Mouse (Mus musculus) telencephalon, adult 2 months (tissue): ENCODE data around the gene Arhgap21.

Experiments
- DNase-seq: peaks from one replicate; pipeline ENCODE4 v3.0.0-alpha.2; 2011; ENCODE audit warnings: low read depth, low spot score

Gene Arhgap21

DNA sequence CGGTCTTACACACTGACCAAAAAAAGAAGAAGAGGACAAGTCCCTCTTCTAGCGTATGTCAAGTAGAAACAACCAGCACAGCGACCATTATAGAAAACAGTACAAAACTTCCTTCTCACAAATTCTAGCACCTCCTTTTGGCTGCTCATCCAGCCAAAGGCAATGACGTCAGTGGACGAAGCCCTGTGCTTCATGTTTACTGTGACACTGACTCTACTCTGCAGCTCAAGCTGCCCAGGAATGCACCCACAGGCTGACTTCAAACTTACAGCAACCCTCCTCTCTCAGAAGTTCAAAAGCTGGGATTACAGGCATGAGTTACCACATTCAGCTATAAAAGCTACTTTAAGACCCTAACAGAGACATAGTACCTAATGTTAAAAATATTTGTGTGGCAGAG is 72.2 kb downstream of the Arhgap21 start:
- DNase-seq: no peak

DNA sequence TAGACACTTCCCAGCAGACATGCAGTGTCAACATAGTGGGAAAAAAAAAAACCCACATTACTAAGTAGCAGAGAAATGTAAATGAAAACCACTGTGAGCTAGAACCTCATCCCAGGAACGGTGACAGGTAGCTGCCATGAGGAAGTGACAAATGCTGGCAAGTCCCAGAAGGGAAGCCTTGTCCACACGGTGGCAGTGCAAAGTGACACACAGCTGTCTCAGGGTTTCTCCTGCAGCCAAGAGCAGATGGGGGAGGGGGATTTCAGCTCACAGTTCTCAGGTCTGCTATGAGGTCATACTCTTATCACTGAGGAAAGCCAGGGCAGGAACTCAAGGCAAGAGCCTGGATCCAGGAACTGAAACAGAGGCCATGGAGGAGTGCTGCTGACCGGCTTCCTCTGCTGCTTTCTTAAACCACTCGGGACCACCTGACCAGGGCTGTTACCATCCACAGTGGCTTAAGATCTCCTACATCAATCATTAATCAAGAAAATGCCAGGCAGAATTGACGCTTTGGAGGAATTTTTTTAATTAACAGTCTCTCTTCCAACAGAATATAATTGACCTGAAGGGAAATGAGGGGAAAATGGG is 74.5 kb downstream of the Arhgap21 start:
- DNase-seq: no peak

DNA sequence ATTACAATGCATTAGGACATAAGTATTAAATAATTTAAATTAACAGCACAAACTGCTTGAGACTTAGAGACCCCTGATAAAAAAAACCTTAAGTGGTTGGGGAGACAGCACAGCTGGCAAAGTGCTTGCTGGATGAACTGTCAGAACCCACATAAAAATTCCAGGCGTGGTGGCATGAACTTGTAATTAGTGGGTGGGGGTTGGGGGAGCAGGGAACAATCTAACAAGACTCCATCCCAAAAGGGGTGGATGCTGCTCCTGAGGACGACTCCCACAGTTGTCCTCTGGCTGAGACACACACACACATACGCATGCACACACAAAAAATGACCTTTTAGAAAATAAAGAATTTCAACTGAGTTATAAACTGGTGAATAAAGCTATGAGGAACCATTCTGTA is 79.9 kb downstream of the Arhgap21 start:
- no peak for DNase-seq

- peak; percentile 21 for DNase-seq
These were observed 85.4 kb downstream of the Arhgap21 start for GRCm38 (mm10) chr2:20883288-20883687.

DNA sequence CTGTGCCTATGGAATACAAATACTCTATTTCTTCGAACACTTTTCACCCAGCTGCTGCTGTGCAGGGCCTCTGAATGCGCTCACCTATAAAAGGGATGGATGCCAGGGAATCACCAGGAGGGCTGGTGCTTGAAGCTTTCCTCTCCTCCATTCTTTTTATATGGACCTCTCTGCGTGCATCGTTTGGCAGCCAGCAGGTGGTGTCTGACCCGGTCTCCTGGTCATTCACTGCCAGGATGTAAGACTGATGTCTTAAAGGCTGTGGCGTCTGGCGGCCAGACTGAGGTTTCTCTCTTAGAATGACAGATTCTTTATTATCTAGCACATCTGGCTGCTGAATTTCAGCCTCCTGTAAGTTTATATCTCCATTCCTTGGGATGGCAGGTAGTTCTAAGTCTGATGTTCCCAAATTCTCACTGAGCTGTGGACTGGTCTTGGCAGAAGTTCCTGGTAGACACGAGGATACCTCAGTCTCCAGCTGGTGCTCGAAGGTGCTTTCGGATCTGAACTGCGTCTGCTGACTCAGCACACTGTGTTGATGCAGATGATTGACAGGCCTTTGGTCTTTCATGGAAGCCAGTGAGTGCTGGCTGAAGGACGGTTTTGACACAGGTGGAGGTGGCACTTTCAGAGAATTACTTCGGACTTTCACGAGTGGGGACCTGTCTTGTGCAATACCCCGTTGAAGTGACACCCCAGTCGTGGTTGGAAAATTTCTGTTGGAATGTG is 88.6 kb downstream of the Arhgap21 start:
- DNase-seq: no peak

- DNase-seq: no peak
These were observed 94.1 kb downstream of the Arhgap21 start for GRCm38 (mm10) chr2:20874621-20875020.

- DNase-seq: no peak
These were observed 99.3 kb downstream of the Arhgap21 start for GRCm38 (mm10) chr2:20869212-20869965.

GRCm38 (mm10) chr2:20868052-20868451 is 100.6 kb downstream of the Arhgap21 start:
- no peak for DNase-seq

DNA sequence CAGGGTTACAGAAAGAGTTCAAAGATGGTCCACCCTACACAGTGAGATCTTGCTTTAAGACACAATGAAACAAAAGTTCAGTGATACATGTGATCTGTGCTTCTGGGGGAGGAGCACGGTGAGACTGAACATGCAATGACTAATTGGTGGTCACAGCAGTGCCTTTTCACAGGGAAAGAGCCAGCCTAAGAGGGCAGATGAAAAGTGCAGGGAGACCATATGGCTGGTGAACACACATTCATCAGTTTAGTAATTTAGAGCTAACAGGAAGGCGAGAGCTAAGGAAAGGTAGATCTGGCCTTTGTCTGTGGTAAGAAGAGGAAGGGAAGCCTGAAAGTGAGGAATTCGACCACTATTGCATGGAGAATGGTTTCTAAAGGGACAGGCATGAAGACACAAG is 102.9 kb downstream of the Arhgap21 start:
- DNase-seq: no peak

DNA sequence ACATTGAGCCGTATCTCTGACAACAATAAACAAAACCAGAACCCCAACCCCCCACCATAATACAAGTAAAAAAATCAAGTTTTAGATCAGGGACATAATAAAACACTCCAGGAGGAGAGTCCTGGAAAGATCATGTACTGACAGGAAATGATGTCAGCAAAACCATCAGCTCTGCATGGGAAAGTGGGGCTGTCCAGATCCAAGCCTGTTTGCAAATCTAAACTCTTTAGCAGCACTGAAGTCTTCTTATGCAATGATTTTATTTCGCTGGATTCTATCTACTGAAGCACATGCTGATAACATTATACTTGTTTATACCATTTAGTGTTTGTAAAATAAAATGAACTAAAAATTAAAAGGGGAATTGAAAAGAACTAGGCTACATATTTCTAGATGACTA is 104.1 kb downstream of the Arhgap21 start:
- no peak for DNase-seq

DNA sequence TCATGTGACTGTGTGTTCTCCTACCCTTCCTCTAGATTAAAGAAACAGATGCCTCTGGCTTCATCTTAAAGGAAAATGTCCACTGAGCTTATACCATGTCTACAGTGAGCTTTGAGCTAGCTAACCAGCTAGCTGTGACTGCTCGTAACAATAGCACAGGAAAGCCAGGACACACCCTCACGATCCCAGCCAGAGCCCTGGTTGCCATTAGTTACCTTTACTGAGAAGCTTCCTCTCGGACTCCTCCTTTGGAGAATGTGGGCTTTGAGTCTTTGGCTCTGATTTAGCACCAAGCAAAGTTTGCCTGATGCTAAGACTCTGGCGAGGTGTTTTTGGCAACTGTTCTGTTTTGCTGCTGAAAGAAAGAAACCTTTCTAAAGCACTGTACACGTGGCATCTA is 107.9 kb downstream of the Arhgap21 start:
- DNase-seq: no peak

DNA sequence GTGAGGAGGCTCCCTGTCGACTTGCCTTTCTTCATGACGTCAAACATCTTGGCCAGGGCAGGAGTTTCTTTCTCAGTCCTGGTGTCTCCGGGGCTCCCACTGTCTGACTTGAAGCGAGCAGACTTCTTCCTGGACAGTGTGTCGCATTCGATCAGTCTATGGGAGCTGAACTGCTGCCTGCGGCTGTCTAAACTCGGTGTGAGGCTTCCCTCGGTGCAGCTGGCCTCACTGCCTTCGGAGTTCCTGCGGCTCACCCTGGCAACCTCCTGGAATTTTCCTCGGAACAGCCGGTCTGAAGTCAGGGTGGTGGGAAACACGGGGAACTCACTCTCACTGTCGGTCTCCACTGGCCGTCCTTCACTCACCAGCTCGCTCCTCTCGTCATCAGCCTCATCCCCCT is 119.3 kb downstream of the Arhgap21 start:
- no peak for DNase-seq

- DNase-seq: no peak
These were observed 136.9 kb downstream of the Arhgap21 start for GRCm38 (mm10) chr2:20831608-20832406.

- no peak for DNase-seq
These were observed 137.8 kb downstream of the Arhgap21 start for GRCm38 (mm10) chr2:20830882-20831281.

- DNase-seq: no peak
These were observed 142.4 kb downstream of the Arhgap21 start for GRCm38 (mm10) chr2:20826258-20826657.

DNA sequence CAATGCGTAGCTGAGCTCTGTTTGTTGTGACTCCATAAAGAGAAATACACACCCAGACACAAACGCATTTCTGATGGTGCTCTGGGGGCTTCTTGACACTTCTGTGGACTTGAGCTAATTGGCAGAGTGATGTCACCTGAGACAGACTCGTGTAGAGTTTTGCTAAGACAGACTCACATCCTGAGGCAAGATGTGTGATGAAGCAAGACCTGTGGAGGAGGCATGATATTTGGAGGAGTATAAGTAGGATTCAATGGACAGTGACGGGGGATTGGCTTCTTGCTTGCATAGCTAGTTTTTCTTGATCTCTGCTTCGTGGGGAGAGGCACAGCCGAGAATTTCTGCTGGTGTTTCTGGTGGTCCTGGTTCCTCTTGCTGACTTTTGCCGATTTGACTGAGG is 150.5 kb downstream of the Arhgap21 start:
- no peak for DNase-seq

DNA sequence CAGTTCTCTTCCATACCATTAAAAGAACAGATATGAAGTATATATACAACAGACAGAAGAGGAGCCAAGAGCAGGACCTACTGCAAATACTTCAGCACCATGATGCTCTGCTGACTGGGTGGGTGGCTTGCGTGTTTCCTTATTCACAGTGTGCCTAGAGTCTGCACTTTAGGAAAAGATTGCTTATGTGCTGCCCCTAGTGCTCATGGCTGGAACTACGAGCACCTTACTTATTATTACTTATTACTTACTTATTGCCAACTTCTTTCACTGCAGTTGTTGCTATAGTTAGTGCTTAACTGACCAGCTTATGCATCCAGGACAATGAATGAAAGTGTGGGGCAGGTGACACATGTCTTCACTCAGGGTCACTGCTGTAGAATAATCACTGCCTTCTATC is 154.7 kb downstream of the Arhgap21 start:
- no peak for DNase-seq

GRCm38 (mm10) chr2:20811506-20811905 is 157.2 kb downstream of the Arhgap21 start:
- peak; percentile 35 for DNase-seq

- DNase-seq: no peak
These were observed 167.3 kb downstream of the Arhgap21 start for GRCm38 (mm10) chr2:20801236-20801890.
